Mouse (Mus musculus): ENCODE data around the gene Rps6kc1. TPM values are rescaled to one million over a fixed set of nuclear protein-coding genes. Genes with fewer than 3 reads are reported as not detected.
A peak's percentile ranks its signal among the peaks of the same experiment; 100 is the strongest.

The Rps6kc1 gene
- polyA plus RNA-seq, 1 experiment from 2014 or later, result 28.4 TPM

GRCm38 (mm10) chr1:190898186-190898585 lies 13.4 kb downstream of the Rps6kc1 start:
- Histone ChIP-seq H3K4me3 (no peak overlapping the region), H3K36me3 (peaks cover 8% of the 10 kb centered on the region), H3K27ac (replicated peaks) (no peak overlapping the region), H3K27me3 (no peaks in the 10 kb centered on the region), H3K9ac (replicated peaks) (no peak overlapping the region), H3K9me3 (no peaks in the 10 kb centered on the region), H3K4me2 (replicated peaks) (no peak overlapping the region), H3K4me1 (no peaks in the 10 kb centered on the region)
- WGBS, result 89% methylated on average over 3 of the region's 3 CpGs
- ATAC-seq (replicated peaks), result no peak

- Histone ChIP-seq H3K36me3 (peaks cover 26% of the 10 kb centered on the region), H3K4me3 (no peak overlapping the region), H3K4me1 (no peaks in the 10 kb centered on the region), H3K4me2 (replicated peaks) (no peak overlapping the region), H3K9me3 (no peaks in the 10 kb centered on the region), H3K27me3 (no peaks in the 10 kb centered on the region), H3K9ac (replicated peaks) (no peak overlapping the region), H3K27ac (replicated peaks) (no peak overlapping the region)
- 79% methylated on average over 6 of the region's 6 CpGs for WGBS
- ATAC-seq (replicated peaks), result no peak
Observed at GRCm38 (mm10) chr1:190893559-190894167, 17.9 kb downstream of the Rps6kc1 start.

- Histone ChIP-seq H3K4me2 (replicated peaks) (no peak overlapping the region), H3K27me3 (no peaks in the 10 kb centered on the region), H3K9ac (replicated peaks) (no peak overlapping the region), H3K27ac (replicated peaks) (no peak overlapping the region), H3K9me3 (no peaks in the 10 kb centered on the region), H3K4me1 (no peaks in the 10 kb centered on the region), H3K36me3 (peaks cover 40% of the 10 kb centered on the region), H3K4me3 (no peak overlapping the region)
- 94% methylated on average over 16 of the region's 16 CpGs for WGBS
- no peak for ATAC-seq (replicated peaks)
Observed at GRCm38 (mm10) chr1:190888646-190889045, 22.9 kb downstream of the Rps6kc1 start.

- Histone ChIP-seq H3K9ac (replicated peaks) (no peak overlapping the region), H3K36me3 (peaks cover 42% of the 10 kb centered on the region), H3K27me3 (no peaks in the 10 kb centered on the region), H3K4me2 (replicated peaks) (no peak overlapping the region), H3K27ac (replicated peaks) (no peak overlapping the region), H3K4me3 (no peak overlapping the region), H3K9me3 (no peaks in the 10 kb centered on the region), H3K4me1 (no peaks in the 10 kb centered on the region)
- 95% methylated on average over 2 of the region's 2 CpGs for WGBS
- ATAC-seq (replicated peaks), result no peak
Observed at GRCm38 (mm10) chr1:190888031-190888430, 23.5 kb downstream of the Rps6kc1 start.

- Histone ChIP-seq H3K4me2 (replicated peaks) (no peak overlapping the region), H3K27me3 (no peaks in the 10 kb centered on the region), H3K4me3 (no peak overlapping the region), H3K36me3 (peaks cover 31% of the 10 kb centered on the region), H3K27ac (replicated peaks) (no peak overlapping the region), H3K4me1 (no peaks in the 10 kb centered on the region), H3K9ac (replicated peaks) (no peak overlapping the region), H3K9me3 (no peaks in the 10 kb centered on the region)
- 88% methylated on average over 4 of the region's 4 CpGs for WGBS
- no peak for ATAC-seq (replicated peaks)
Observed at GRCm38 (mm10) chr1:190886014-190886413, 25.6 kb downstream of the Rps6kc1 start.

- H3K4me3 ChIP-seq, result no peak overlapping the region
- H3K9me3 ChIP-seq, result no peaks in the 10 kb centered on the region
- no peak overlapping the region for H3K27ac ChIP-seq (replicated peaks)
- no peaks in the 10 kb centered on the region for H3K27me3 ChIP-seq
- no peak overlapping the region for H3K4me2 ChIP-seq (replicated peaks)
- H3K4me1 ChIP-seq, result no peaks in the 10 kb centered on the region
- H3K9ac ChIP-seq (replicated peaks), result no peak overlapping the region
- peaks cover 15% of the 10 kb centered on the region; the same call in 1 of the 2 replicates for H3K36me3 ChIP-seq
- WGBS, result 2% methylated on average over 2 of the region's 2 CpGs
- 0 out of 2 replicates have a peak, but pooled peaks have one; percentile 66 for ATAC-seq (replicated peaks)
Observed at GRCm38 (mm10) chr1:190881422-190881821, 30.1 kb downstream of the Rps6kc1 start.

GRCm38 (mm10) chr1:190880638-190881037 lies 30.9 kb downstream of the Rps6kc1 start:
- Histone ChIP-seq H3K27ac (replicated peaks) (no peak overlapping the region), H3K9me3 (no peaks in the 10 kb centered on the region), H3K4me3 (no peak overlapping the region), H3K4me2 (replicated peaks) (no peak overlapping the region), H3K36me3 (peaks cover 13% of the 10 kb centered on the region; the same call in 1 of the 2 replicates), H3K27me3 (no peaks in the 10 kb centered on the region), H3K9ac (replicated peaks) (no peak overlapping the region), H3K4me1 (no peaks in the 10 kb centered on the region)
- 91% methylated on average over 6 of the region's 6 CpGs for WGBS
- no peak for ATAC-seq (replicated peaks)

GRCm38 (mm10) chr1:190875751-190876150 lies 35.8 kb downstream of the Rps6kc1 start:
- Histone ChIP-seq H3K4me3 (no peak overlapping the region), H3K4me1 (no peaks in the 10 kb centered on the region), H3K9ac (replicated peaks) (no peak overlapping the region), H3K36me3 (peaks cover 8% of the 10 kb centered on the region), H3K27ac (replicated peaks) (no peak overlapping the region), H3K4me2 (replicated peaks) (no peak overlapping the region), H3K9me3 (no peaks in the 10 kb centered on the region), H3K27me3 (no peaks in the 10 kb centered on the region)
- 91% methylated on average over 6 of the region's 6 CpGs for WGBS
- ATAC-seq (replicated peaks), result no peak

- no peaks in the 10 kb centered on the region for H3K9me3 ChIP-seq
- 94% methylated on average over 4 of the region's 4 CpGs for WGBS
- no peak overlapping the region for H3K9ac ChIP-seq (replicated peaks)
- H3K36me3 ChIP-seq, result peaks cover 8% of the 10 kb centered on the region
- H3K4me1 ChIP-seq, result no peaks in the 10 kb centered on the region
- no peak overlapping the region for H3K4me2 ChIP-seq (replicated peaks)
- H3K27ac ChIP-seq (replicated peaks), result no peak overlapping the region
- no peaks in the 10 kb centered on the region for H3K27me3 ChIP-seq
- no peak for ATAC-seq (replicated peaks)
- H3K4me3 ChIP-seq, result no peak overlapping the region
Observed at GRCm38 (mm10) chr1:190875089-190875488, 36.5 kb downstream of the Rps6kc1 start.

- peaks cover 8% of the 10 kb centered on the region for H3K36me3 ChIP-seq
- H3K9me3 ChIP-seq, result no peaks in the 10 kb centered on the region
- WGBS, result 92% methylated on average over 12 of the region's 12 CpGs
Observed at GRCm38 (mm10) chr1:190871068-190871467, 40.5 kb downstream of the Rps6kc1 start.

GRCm38 (mm10) chr1:190869996-190870395 lies 41.6 kb downstream of the Rps6kc1 start:
- H3K4me3 ChIP-seq, result no peak overlapping the region
- no peak overlapping the region for H3K4me2 ChIP-seq (replicated peaks)
- H3K27me3 ChIP-seq, result no peaks in the 10 kb centered on the region
- no peak overlapping the region for H3K9ac ChIP-seq (replicated peaks)
- H3K27ac ChIP-seq (replicated peaks), result no peak overlapping the region
- H3K4me1 ChIP-seq, result no peaks in the 10 kb centered on the region
- H3K9me3 ChIP-seq, result no peaks in the 10 kb centered on the region
- ATAC-seq (replicated peaks), result no peak
- WGBS, result 92% methylated on average over 4 of the region's 4 CpGs
- peaks cover 8% of the 10 kb centered on the region for H3K36me3 ChIP-seq

More at GRCm38 (mm10) chr1:190871068-190871467, 40.5 kb downstream of the Rps6kc1 start:
- no peak overlapping the region for H3K4me2 ChIP-seq (replicated peaks)
- no peak overlapping the region for H3K4me3 ChIP-seq
- H3K27me3 ChIP-seq, result no peaks in the 10 kb centered on the region
- no peak overlapping the region for H3K9ac ChIP-seq (replicated peaks)
- no peak for ATAC-seq (replicated peaks)
- H3K4me1 ChIP-seq, result no peaks in the 10 kb centered on the region
- no peak overlapping the region for H3K27ac ChIP-seq (replicated peaks)

GRCm38 (mm10) chr1:190868790-190869189 lies 42.8 kb downstream of the Rps6kc1 start:
- H3K4me3 ChIP-seq, result no peak overlapping the region
- WGBS, result 74% methylated on average over 3 of the region's 3 CpGs
- no peak for ATAC-seq (replicated peaks)
- peaks cover 8% of the 10 kb centered on the region for H3K36me3 ChIP-seq
- H3K4me2 ChIP-seq (replicated peaks), result no peak overlapping the region
- H3K27ac ChIP-seq (replicated peaks), result no peak overlapping the region
- H3K27me3 ChIP-seq, result no peaks in the 10 kb centered on the region
- H3K9me3 ChIP-seq, result no peaks in the 10 kb centered on the region
- no peaks in the 10 kb centered on the region for H3K4me1 ChIP-seq
- H3K9ac ChIP-seq (replicated peaks), result no peak overlapping the region

- Histone ChIP-seq H3K4me1 (no peaks in the 10 kb centered on the region), H3K9ac (replicated peaks) (no peak overlapping the region), H3K9me3 (no peaks in the 10 kb centered on the region), H3K27ac (replicated peaks) (no peak overlapping the region; the same call in 1 of the 2 replicates), H3K4me2 (replicated peaks) (no peak overlapping the region), H3K27me3 (no peaks in the 10 kb centered on the region), H3K36me3 (no peaks in the 10 kb centered on the region), H3K4me3 (no peak overlapping the region)
- ATAC-seq (replicated peaks), result no peak
- WGBS, result 39% methylated on average over 5 of the region's 5 CpGs
Observed at GRCm38 (mm10) chr1:190861626-190862025, 49.9 kb downstream of the Rps6kc1 start.
